Mouse (Mus musculus) monocyte, adult 5-6 weeks (primary cell): ENCODE data around the gene Trnau1ap. TPM values are rescaled to one million over a fixed set of nuclear protein-coding genes. Genes with fewer than 3 reads are reported as not detected.

Experiments used
- ATAC-seq: fragments of 153-309, 156-312 bp; replicated peaks from 2 replicates; pipeline ENCODE4 v1.8.0; 2017; ENCODE audit warnings: mild to moderate bottlenecking; ENCODE audit not compliant: low TSS enrichment, insufficient number of reproducible peaks, severe bottlenecking, poor library complexity, low FRiP score
- total RNA-seq: library from RNA; stranded (forward); fragments of 200-1000, 200-491, 200-594 nt; gene quantifications from 3 replicates; pipeline ENCODE4 v1.2.3, GENCODE M21; 2017

Gene Trnau1ap
- total RNA-seq, 1 experiment from 2014 or later: 56.8 TPM

DNA sequence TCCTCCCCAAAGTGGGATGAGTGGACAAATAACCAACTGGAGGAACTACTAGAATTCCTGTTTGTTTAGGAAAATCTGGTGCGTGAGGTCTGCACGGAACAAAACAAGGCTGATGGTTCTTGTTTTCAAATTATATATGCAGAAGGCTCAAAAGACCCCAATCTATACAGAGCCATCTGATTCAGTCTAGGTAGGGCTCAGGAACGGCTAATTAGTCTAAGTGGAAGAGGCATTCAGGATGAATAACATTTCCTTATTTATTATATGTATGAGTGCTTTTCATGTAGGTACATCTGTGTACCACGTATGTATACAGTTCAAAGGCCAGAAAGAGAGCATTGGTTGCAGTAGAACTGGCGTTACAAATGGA lies 16.5 kb upstream of the Trnau1ap start:
- ATAC-seq: no peak

DNA sequence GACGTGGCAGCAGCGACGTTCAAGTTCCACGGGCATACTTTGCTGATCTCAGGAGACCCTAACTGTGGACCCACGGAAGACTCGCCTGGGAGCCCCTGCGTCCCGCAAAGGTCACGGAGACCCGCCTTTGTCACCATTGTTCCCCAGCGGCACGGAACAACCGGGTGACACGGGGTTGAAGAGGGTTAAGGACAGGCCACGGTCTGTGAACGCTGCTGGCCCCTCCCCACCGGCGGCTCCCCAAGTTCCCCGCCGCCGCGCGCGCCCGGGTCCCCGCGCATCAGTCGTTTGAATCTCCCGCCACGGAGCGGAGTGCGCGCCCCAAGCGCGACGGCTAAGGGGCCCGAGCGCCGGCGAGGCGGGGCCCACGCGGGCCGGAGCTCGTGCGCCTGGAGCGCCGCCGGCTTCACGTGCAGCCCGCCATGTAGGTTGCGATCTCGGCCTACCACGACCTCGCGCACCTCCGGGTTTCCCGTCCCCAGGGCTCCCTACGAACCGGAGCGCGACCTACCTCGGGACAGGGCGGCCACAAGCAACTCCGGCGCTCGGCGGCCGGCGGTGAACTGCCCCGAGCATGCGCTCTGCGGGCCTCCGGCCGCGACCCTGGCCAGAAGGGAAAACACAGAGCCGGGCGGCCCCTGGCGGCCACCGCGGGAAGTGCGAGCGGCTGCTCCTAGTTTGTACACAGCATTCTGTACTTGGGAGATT lies 16.0 kb upstream of the Trnau1ap start:
- ATAC-seq: peak; percentile 70

- ATAC-seq: 0 out of 2 replicates have a peak, but pooled peaks have one; percentile 12
These were observed 15.2 kb upstream of the Trnau1ap start for GRCm38 (mm10) chr4:132344403-132345134.

- ATAC-seq: no peak
These were observed 12.1 kb upstream of the Trnau1ap start for GRCm38 (mm10) chr4:132341451-132341850.

DNA sequence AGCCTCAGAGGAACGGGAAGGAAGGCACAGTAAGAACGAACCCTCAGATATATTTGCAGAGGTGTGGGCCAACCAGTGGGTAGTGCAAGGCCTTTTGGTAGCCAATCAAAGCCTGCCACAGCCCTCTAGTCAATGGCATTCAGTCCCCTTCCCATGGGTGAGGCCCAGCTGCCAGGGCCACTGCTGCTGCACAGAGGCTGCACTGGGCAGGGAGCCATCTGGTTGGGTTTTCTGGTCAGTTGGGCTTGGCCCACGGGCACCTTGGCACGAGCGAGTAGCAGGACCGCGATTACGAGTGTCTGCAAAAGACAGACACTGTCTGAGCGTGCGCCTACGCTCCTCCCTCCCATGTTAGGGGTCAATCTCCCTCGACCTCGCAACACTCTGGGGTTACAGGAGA lies 9.6 kb upstream of the Trnau1ap start:
- ATAC-seq: no peak

DNA sequence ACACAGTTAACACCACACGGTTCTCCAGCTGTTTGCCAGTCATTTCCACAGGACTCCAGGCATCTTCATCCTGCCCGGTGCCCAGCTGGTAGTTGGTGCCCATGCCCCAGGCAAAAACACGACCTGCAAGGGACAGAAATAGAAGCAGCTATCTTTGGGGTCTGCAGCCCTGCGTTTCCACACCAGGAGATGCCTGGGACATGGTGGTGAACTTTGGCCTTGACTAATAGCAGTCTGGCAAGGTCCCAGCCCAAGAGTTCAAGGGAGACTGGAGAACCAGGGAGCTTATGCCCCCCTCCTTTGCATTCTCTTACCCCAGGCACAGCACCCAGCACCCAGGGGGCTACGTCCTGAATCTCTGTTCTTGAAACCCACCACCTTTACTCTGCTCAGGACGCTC lies 3.5 kb upstream of the Trnau1ap start:
- ATAC-seq: no peak

GRCm38 (mm10) chr4:132331960-132332359 lies 2.6 kb upstream of the Trnau1ap start:
- ATAC-seq: no peak

DNA sequence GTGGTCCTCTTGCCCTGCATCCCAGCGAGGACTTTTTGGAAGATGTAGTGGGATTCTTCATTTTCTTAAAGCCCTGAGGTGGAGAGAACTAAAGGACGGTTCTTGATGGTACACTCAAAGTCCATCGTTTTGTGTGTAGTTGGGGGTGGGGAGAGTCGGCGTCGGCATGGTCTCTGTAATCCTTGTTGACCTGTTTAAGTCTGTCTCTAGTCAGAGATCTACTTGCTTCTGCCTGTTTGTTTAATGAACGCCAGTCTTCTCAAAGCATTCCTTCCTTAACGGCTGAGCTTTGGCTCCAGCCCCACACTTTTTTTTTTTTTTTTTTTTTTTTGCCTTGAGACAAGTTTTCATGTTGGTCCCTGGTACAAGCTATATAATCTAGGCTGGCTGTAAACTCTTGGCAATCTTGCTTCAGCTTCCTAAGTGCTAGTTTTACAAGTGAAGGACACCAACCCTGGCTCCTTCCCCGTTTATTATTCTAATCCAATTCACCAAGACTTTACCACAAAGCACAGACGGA lies 557 bp upstream of the Trnau1ap start:
- no peak for ATAC-seq

- no peak for ATAC-seq
These were observed 851 bp downstream of the Trnau1ap start for GRCm38 (mm10) chr4:132328391-132328982.

DNA sequence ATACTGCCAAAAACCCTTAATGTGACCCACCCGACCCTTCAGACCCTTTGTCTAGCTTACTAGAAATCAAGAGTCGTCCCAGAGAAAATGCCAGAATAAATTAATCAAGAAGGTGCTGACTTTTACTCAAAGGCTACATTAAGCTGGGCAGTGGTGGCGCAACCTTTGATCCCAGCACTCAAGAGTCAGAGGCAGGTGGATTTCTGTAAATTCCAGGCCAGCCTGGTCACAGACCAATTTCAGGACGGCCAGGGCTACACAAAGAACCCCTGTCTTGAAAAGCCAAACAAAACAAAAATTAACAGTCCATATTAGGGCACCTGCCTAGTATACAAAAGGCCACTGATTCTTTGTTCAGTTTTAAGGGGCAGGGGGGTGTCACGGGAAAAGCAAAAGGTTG lies 2.9 kb downstream of the Trnau1ap start:
- ATAC-seq: no peak

DNA sequence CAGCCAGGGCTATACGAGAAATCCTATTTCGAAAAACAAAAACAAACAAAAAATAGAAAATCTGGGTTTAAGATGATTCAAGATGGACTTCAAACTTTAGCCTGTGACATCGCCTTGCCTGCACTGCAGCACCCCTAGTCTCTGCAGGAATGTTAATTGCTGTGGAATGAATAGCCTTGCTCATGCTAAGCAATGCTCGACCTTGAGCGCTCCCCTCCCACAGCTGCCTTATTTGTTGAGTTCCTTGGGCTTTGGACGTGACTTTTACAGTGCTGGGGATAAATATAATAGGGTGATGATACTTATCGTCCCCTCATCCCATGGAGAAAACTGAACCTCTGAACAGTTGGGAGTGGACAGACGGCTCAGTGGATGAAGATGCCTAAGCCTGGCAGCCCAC lies 13.6 kb downstream of the Trnau1ap start:
- ATAC-seq: no peak

DNA sequence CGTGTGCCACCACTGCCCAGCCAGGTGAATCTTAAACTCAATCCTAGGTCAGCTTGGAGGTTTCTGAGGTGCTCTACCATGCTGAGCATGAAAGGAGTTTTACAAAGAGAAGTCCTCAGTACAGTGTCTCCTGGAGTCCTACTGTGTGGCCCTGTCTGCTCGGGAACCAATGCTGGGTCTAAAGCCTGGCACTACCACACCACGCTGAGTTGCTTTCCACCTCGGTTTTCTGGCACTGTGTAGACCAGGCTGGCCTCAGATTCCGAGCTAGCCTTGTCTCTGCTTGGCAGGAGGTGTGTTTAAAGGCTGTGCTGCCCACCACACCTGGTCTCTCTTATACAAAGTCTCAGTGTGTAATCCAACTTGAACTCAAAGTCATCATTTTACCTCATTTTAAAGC lies 16.7 kb downstream of the Trnau1ap start:
- ATAC-seq: no peak

GRCm38 (mm10) chr4:132311801-132312200 lies 17.5 kb downstream of the Trnau1ap start:
- no peak for ATAC-seq

DNA sequence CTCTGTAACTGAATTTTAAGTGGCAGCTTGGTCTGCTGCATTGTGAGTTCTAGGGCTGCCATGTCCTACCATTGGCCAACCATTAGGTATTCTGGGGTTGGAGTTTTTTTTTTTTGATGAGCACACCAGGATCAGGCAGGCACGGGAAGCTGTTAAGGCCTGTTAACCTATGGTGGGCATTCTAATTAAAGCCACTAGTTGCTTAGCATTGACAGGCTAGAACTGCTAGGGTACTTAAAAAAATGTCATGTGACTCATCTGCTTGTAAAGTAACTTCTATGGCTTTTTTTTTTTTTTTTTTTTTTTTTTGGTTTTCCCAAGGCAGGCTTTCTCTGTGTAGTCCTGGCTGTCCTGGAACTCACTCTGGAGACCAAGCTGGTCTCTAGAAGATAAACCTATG lies 18.1 kb downstream of the Trnau1ap start:
- ATAC-seq: no peak

DNA sequence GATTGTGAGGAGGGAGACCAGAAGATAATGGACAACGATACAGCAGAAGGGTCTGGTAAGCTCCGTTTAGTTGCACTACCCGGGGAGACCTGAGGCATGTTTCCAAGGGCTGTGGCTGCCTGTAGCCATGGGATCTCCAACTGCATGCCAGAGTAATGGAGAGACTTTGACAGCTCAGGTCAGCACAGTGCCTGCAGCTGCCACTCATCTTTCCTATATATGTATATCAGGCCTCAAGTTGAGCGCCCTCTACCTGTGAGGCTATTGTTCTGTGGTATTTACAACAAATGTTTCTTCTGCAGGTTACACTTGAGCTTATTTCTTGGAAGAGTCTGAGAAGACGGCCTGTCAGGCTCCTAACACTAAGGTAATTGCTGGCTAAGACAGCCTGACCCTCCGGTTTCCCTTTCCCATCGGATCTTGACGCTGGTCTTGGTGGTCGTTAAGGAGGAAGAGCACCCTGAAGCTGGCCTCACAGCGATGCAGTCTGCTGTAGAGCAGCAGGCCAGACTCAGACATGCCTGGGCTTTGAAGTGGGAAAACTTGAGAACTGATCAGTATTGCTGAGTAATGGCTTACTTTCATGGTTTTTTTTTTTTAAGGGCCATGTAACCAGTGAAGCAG lies 19.4 kb downstream of the Trnau1ap start:
- peak; percentile 63 for ATAC-seq

- no peak for ATAC-seq
These were observed 20.0 kb downstream of the Trnau1ap start for GRCm38 (mm10) chr4:132309140-132309848.

DNA sequence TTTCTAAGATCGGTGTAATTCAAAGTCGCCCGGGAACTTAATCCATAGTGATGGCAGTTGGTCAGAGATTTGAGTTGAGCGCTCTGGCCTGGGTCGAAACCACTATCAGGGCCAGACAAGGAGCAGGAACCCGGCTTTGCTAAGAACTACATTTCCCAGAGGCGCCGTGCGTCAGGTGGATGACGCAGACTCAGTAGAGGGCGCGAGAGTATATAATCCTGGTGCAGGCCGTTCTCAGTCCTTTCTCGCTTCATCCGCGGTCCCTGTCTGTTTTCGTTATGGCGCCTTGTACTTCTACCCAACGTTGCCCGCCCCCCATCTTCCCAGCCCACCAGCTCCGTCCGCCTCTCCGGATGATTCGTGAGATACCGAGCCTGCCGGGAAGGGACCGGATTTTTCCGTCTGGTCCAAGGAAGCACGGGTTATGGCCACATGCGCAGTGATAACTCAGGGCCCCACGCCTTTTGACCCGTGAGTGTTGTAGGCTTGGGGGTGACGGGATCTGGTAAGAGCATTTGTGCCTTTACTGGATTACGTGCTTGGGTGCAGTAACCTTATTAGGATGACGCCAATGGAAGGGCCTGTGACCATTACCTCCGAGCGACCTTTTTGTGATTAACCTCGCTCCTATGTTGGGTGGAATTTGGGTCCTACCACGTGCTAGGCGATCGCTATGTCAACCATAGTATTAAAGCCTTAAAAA lies 20.8 kb downstream of the Trnau1ap start:
- peak; percentile 96 for ATAC-seq

- ATAC-seq: no peak
These were observed 23.3 kb downstream of the Trnau1ap start for GRCm38 (mm10) chr4:132306004-132306403.
